Mouse (Mus musculus) liver, embryonic 14.5 days (tissue): ENCODE results near the gene Poll. TPM values are rescaled to one million over a fixed set of nuclear protein-coding genes. Genes with fewer than 3 reads are reported as not detected.

Source experiments
- ATAC-seq: fragments of 200-750 bp; cut with Nextera tagmentation; 2 replicates; pipeline ENCODE4 v1.8.0; 2017; ENCODE audit warnings: moderate number of reproducible peaks, mild to moderate bottlenecking, moderate library complexity; ENCODE audit not compliant: insufficient read depth
- DNase-seq, 3 experiments: peaks; one replicate each; pipeline ENCODE4 v3.0.0-alpha.2; 2012 to 2013; ENCODE audit warnings: low read depth in 3 of 3, low spot score in 3 of 3
- H3K27ac ChIP-seq: fragments of 300-500 bp; sonication (generic); 2 replicates; pipeline ENCODE4 v1.5.1; 2014; ENCODE audit warnings: moderate library complexity, mild to moderate bottlenecking, control low read depth, inconsistent platforms
- H3K27me3 ChIP-seq: fragments of 300-500 bp; sonication (generic); 2 replicates; pipeline ENCODE4 v1.6.1; 2014; ENCODE audit warnings: mild to moderate bottlenecking, low read length, moderate library complexity; ENCODE audit not compliant: control insufficient read depth, insufficient read depth
- H3K36me3 ChIP-seq: fragments of 300-500 bp; sonication (generic); replicated peaks from 2 replicates; pipeline ENCODE4 v1.6.1; 2014; ENCODE audit warnings: low read depth; ENCODE audit not compliant: control insufficient read depth, insufficient read depth
- H3K4me1 ChIP-seq, 2 experiments: fragments of 200-500 bp in 1 of 2; fragments of 300-500 bp in 1 of 2; sonication (generic) in 1 of 2; replicated peaks; 2 replicates each; pipeline ENCODE4 v1.6.1; 2012 to 2014; ENCODE audit warnings: antibody characterized with exemption in 1 of 2, inconsistent platforms in 1 of 2, low read length in 1 of 2; ENCODE audit not compliant: control insufficient read depth in 2 of 2, insufficient read depth in 2 of 2
- H3K4me2 ChIP-seq: fragments of 300-500 bp; sonication (generic); 2 replicates; pipeline ENCODE4 v1.6.1; 2014; ENCODE audit warnings: low read depth, mild to moderate bottlenecking, control low read depth, moderate library complexity
- H3K4me3 ChIP-seq, 2 experiments: fragments of 200-500 bp in 1 of 2; fragments of 300-500 bp in 1 of 2; sonication (generic) in 1 of 2; 2 replicates each; pipeline ENCODE4 v1.5.1; 2012 to 2014; ENCODE audit warnings: low read depth in 2 of 2, low read length in 2 of 2, mild to moderate bottlenecking in 2 of 2, control low read depth in 1 of 2, inconsistent platforms in 1 of 2, moderate library complexity in 1 of 2; ENCODE audit not compliant: insufficient read depth in 1 of 2
- H3K9ac ChIP-seq: fragments of 300-500 bp; sonication (generic); replicated peaks from 2 replicates; pipeline ENCODE4 v1.6.1; 2014; ENCODE audit warnings: mild to moderate bottlenecking, control low read depth, moderate library complexity
- H3K9me3 ChIP-seq: fragments of 300-500 bp; sonication (generic); 2 replicates; pipeline ENCODE4 v1.6.1; 2016; ENCODE audit warnings: low read length, mixed read lengths; ENCODE audit not compliant: control insufficient read depth
- CTCF ChIP-seq: IDR thresholded peaks from 2 replicates; pipeline ENCODE4 v1.5.1; 2016; ENCODE audit warnings: antibody characterized with exemption, low read depth, control low read depth
- EP300 ChIP-seq: IDR thresholded peaks from 2 replicates; pipeline ENCODE4 v1.6.1; 2016; ENCODE audit warnings: antibody characterized with exemption, low read depth
- WGBS: fragments of 180-500 bp; shearing (Covaris S2); extraction: QIAGEN DNeasy Blood & Tissue Kit; methylation state at CpG from one replicate; pipeline ENCODE4 v1.1.7; 2014; ENCODE audit not compliant: insufficient replicate concordance; 5-methylcytosine and 5-hydroxymethylcytosine counted together
- polyA plus RNA-seq, 2 experiments: library from polyadenylated mRNA; depleted of rRNA in 1 of 2; stranded (reverse) in 1 of 2; unstranded in 1 of 2; fragments of >200 nt; fragmentation: Nextera tagmentation in 1 of 2; extraction: Ambion mirVana in 1 of 2; gene quantifications; 2 replicates each; pipeline versions ENCODE4 v1.2.1 to v1.2.3; 2012 to 2014

Poll gene
- polyA plus RNA-seq, 2 experiments: 3.7 to 4.1 TPM

DNA sequence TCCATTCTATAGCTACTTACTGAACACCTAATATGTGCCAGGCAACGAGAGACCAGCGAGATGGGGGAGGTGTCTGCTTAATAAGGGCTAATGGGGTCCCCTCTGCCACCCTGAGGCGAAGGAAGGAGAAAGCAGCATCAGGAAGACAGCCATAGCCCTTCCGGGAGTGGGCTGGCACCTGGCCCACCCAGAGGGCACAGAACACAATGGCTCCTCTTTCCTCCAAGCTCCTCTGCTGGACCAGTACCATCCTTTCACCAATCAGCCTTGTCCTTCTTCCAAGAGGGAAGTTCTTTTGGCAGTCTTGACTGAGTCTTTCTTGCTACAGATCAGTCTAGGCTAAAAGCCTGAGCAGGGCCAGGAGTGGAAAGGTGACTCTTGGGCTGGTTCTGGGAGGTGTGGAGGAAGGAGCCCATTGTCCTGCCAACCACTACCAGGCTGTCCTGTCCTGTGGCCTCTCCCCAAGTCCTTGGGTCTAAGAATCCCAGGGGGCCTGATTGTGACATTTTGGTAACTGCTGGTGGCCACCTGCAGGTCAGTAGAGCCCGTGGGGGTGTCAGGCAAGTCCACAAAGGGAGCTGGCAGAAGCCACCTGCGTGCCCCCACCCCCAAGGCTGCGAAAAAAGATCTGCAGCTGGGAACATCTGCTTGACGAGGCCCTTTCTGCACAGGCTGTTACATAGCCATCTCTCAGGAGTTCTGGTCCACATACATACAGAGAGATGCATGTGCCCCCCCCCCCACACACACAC, 19.5 kb downstream of the Poll start:
- peaks cover 5% of the 10 kb centered on the region for H3K27me3 ChIP-seq
- no peak for DNase-seq
- H3K9ac ChIP-seq: no peak overlapping the region
- H3K4me2 ChIP-seq: peak overlapping the region; percentile 74
- peak overlapping the region; percentile 6 to 48; a peak in 2 of 4 replicates for H3K4me3 ChIP-seq
- 42% methylated on average over 8 of the region's 8 CpGs for whole genome bisulfite sequencing
- peaks cover 0 to 20% of the 10 kb centered on the region in 2 experiments; a peak in 3 of 4 replicates for H3K4me1 ChIP-seq
- H3K9me3 ChIP-seq: no peaks in the 10 kb centered on the region
- TF ChIP-seq EP300: no peak
- H3K27ac ChIP-seq: no peak overlapping the region
- no peaks in the 10 kb centered on the region for H3K36me3 ChIP-seq
- peak; percentile 5; the same call in 1 of the 2 replicates for ATAC-seq

DNA sequence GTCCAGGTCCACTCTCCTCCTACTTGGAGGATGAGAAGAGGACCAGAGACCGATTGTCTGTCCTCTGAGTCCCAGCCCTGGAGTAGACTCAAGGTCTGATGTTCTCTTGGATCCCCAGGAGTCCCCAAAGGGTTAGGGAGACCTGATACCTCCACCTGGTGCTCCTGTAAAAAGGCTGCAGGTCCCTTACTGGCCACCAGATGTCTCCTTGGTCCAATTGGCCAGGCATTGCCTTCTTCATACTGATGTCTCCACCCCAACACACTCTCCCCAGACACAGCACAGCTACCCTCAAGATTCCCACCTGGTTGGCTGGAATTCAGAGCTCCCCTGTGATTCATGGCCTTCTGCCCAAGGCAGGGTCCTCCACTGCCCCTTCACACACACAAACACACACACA, 22.8 kb downstream of the Poll start:
- no peak for ATAC-seq
- TF ChIP-seq CTCF (peak; percentile 88), EP300 (no peak)
- Histone ChIP-seq H3K27me3 (peaks cover 5% of the 10 kb centered on the region), H3K36me3 (no peaks in the 10 kb centered on the region), H3K9ac (no peak overlapping the region), H3K4me2 (no peak overlapping the region), H3K27ac (no peak overlapping the region), H3K9me3 (no peaks in the 10 kb centered on the region), H3K4me3 (no peak overlapping the region), H3K4me1 (peaks cover 0 to 17% of the 10 kb centered on the region in 2 experiments; a peak in 3 of 4 replicates)
- DNase-seq: no peak
- WGBS: 28% methylated on average over 1 of the region's 1 CpGs

DNA sequence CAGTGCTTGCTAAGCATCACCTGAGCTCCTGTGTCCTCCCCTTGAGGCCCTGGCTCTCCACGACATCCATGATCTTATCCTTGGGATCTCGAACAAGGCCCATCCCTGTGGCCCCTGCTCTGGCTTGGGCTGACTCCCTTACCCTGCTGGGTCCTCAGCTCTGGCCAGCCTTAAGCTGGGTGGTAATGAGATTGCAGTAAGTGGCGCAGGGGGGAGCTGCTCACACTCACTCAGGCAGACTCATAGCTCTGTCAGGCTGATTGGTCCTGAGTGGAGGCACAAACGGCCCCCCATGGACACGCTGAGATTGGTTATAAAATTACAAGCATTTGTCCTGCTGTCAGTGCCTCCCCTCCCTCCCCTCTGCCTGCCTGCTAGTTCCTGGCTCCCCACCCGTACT, 24.4 kb downstream of the Poll start:
- ATAC-seq (no peak), DNase-seq (no peak)
- Histone ChIP-seq H3K9me3 (no peaks in the 10 kb centered on the region), H3K4me1 (peaks cover 0 to 12% of the 10 kb centered on the region in 2 experiments; a peak in 3 of 4 replicates), H3K27me3 (no peaks in the 10 kb centered on the region), H3K36me3 (no peaks in the 10 kb centered on the region), H3K4me2 (no peak overlapping the region), H3K9ac (no peak overlapping the region), H3K27ac (no peak overlapping the region), H3K4me3 (no peak overlapping the region)
- no peak for TF ChIP-seq CTCF
- no peak for TF ChIP-seq EP300
- WGBS: 58% methylated on average over 6 of the region's 6 CpGs

DNA sequence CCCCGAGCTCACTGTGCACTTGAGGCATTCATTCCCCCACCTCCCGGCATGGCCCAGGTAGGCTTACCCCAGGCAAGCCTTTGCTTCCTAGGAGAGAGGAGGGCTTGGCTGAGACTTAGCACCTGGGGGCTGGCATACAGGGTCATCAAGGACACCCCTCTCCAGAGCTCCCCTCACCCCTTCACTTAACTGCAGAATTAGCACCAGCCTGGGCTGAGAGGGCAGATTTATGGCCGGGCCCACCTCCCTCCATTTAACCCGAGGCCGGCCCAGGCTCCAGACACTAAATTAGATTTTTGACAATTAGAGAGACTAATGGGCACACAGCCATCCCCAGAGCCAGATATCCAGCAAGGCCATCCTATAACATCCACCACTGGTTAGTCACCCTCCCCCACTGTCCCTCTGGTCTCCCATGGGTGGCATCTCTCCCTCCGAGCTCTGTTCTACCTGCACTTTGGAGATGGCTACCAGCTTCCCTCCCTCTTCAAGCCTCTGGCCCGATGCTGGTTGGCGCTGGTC, 25.1 kb downstream of the Poll start:
- Histone ChIP-seq H3K27me3 (no peaks in the 10 kb centered on the region), H3K36me3 (no peaks in the 10 kb centered on the region), H3K4me3 (no peak overlapping the region), H3K27ac (no peak overlapping the region), H3K4me2 (no peak overlapping the region), H3K9ac (no peak overlapping the region), H3K4me1 (peaks cover 0 to 12% of the 10 kb centered on the region in 2 experiments; a peak in 3 of 4 replicates), H3K9me3 (no peaks in the 10 kb centered on the region)
- ATAC-seq (no peak), DNase-seq (no peak)
- 78% methylated on average over 8 of the region's 8 CpGs for WGBS
- TF ChIP-seq EP300: no peak
- TF ChIP-seq CTCF: no peak

DNA sequence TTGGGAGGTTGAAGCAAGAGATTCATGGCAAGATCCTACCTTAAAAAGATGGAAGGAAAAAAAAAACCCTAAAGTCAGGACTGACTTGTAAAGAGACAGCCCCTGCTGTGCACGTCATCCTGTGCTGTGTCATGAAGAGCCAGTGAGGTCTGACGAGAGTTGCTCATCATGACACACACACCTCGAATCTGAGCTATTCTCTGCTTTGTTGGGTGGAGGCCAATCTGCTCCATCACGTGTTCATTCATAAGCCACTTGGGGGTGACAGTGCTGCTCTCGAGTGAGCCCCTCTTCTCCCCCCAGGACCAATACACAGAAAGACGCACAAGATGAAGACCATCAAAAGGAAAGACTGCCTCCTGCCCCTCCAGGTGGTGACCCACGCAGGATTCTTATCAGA, 26.7 kb downstream of the Poll start:
- Histone ChIP-seq H3K27me3 (no peaks in the 10 kb centered on the region), H3K9ac (no peak overlapping the region), H3K4me2 (no peak overlapping the region), H3K4me1 (peaks cover 0 to 15% of the 10 kb centered on the region in 2 experiments; a peak in 3 of 4 replicates), H3K4me3 (no peak overlapping the region), H3K9me3 (no peaks in the 10 kb centered on the region), H3K27ac (no peak overlapping the region), H3K36me3 (peaks cover 9% of the 10 kb centered on the region)
- TF ChIP-seq EP300 (no peak), CTCF (no peak)
- DNase-seq (no peak), ATAC-seq (no peak)
- WGBS: 51% methylated on average over 7 of the region's 7 CpGs
